Mouse (Mus musculus) forebrain, embryonic 11.5 days (tissue): ENCODE measurements around the gene Zcchc3. TPM values are rescaled to one million over a fixed set of nuclear protein-coding genes. Genes with fewer than 3 reads are reported as not detected.

ENCODE experiments used
- polyA plus RNA-seq: library from polyadenylated mRNA; unstranded; fragments of >200 nt; fragmentation: Nextera tagmentation; extraction: Ambion mirVana; gene quantifications from 2 replicates; pipeline ENCODE4 v1.2.1, GENCODE M21; 2014

Gene Zcchc3
- polyA plus RNA-seq, 1 experiment from 2014 or later, result 59.4 TPM

Other genes with a start within 250 kb of the Zcchc3 start
- gene Csnk2a1, start 188.2 kb downstream of the Zcchc3 start, polyA plus RNA-seq, result 72.2 and 73.6 TPM in 2 replicates
- 30.6 and 31.7 TPM in 2 replicates for gene Tbc1d20, start 121.2 kb downstream of the Zcchc3 start, polyA plus RNA-seq
- gene Rbck1, start 82.4 kb downstream of the Zcchc3 start, polyA plus RNA-seq, result 94.2 TPM in 2 replicates
- gene Trib3, start 71.0 kb downstream of the Zcchc3 start, polyA plus RNA-seq, result 1.3 and 2.1 TPM in 2 replicates
- gene Nrsn2, start 38.4 kb downstream of the Zcchc3 start, polyA plus RNA-seq, result 6.3 and 7.6 TPM in 2 replicates
- gene Sox12, start 17.0 kb downstream of the Zcchc3 start, polyA plus RNA-seq, result 20.4 and 22.9 TPM in 2 replicates
- gene 6820408C15Rik, start 560 bp upstream of the Zcchc3 start, polyA plus RNA-seq, result 0.41 and 0.79 TPM in 2 replicates
- not detected in 2 replicates for gene Defb23, start 49.6 kb upstream of the Zcchc3 start, polyA plus RNA-seq
- gene Defb20, start 62.0 kb upstream of the Zcchc3 start, polyA plus RNA-seq, result not detected in 2 replicates
- not detected in 2 replicates for gene Defb22, start 75.1 kb upstream of the Zcchc3 start, polyA plus RNA-seq
- not detected in 2 replicates for gene Defb26, start 96.7 kb upstream of the Zcchc3 start, polyA plus RNA-seq
- not detected in 2 replicates for gene Defb28, start 103.2 kb upstream of the Zcchc3 start, polyA plus RNA-seq
- gene Defb29, start 125.1 kb upstream of the Zcchc3 start, polyA plus RNA-seq, result not detected in 2 replicates
- gene Gm17416, start 154.3 kb upstream of the Zcchc3 start, polyA plus RNA-seq, result not detected in 2 replicates
- not detected in 2 replicates for gene Defb21, start 157.7 kb upstream of the Zcchc3 start, polyA plus RNA-seq
- not detected in 2 replicates for gene Defb19, start 165.3 kb upstream of the Zcchc3 start, polyA plus RNA-seq
- gene Defb45, start 184.4 kb upstream of the Zcchc3 start, polyA plus RNA-seq, result not detected in 2 replicates
- gene Defb36, start 189.3 kb upstream of the Zcchc3 start, polyA plus RNA-seq, result not detected in 2 replicates
- gene Defb25, start 208.0 kb upstream of the Zcchc3 start, polyA plus RNA-seq, result not detected in 2 replicates
- gene Rem1, start 211.9 kb upstream of the Zcchc3 start, polyA plus RNA-seq, result 0.21 and 0.32 TPM in 2 replicates